Comparison of ENCODE assay signal across 11 mouse cellular contexts in genomic region chr4:32923891-32924294, GRCm38 (mm10). TPM values are rescaled to one million over a fixed set of nuclear protein-coding genes. Genes with fewer than 3 reads are reported as not detected.
DNase-seq lines count a peak whose midpoint lies in the region; ATAC-seq and TF ChIP-seq lines count a peak whose summit lies in the region.
"Had no signal": no experiment of that assay in that cellular context is flagged by ENCODE, and none has a peak within 500 bp of the region (broad histone marks: within the 10 kb centered on the region; RNA-seq: fewer than 3 reads in every experiment).

No protein-coding gene starts in this region.

- TF ChIP-seq POLR2A in brain, embryonic 14.5 days (IDR thresholded peaks at IDR 0.05; ENCODE audit: borderline replicate concordance, extremely low read depth, insufficient read depth, insufficient read length, poor library complexity, severe bottlenecking): no peak

- H3K4me1 ChIP-seq in heart, embryonic 14.5 days (ENCODE audit: control insufficient read depth in 2 of 2, insufficient read depth in 2 of 2, low read length in 2 of 2): peaks cover 11 to 23% of the 10 kb centered on the region in 2 experiments
- peaks cover 37% of the 10 kb centered on the region for H3K4me1 ChIP-seq in forebrain, embryonic 15.5 days
- peaks cover 34% of the 10 kb centered on the region for H3K4me1 ChIP-seq in midbrain, embryonic 14.5 days (ENCODE audit: control insufficient read depth, insufficient read depth, low read length)

- 40% methylated on average over 9 of the region's 9 CpGs for WGBS in heart, embryonic 14.5 days
- WGBS in forebrain, embryonic 15.5 days: 7% methylated on average over 9 of the region's 9 CpGs
- WGBS in midbrain, embryonic 14.5 days: 2% methylated on average over 9 of the region's 9 CpGs

- H3K4me2 ChIP-seq in heart, embryonic 14.5 days (ENCODE audit: low read length): peak overlapping the region; percentile 58
- H3K4me2 ChIP-seq in forebrain, embryonic 15.5 days (replicated peaks): peak overlapping the region; percentile 39
- peak overlapping the region; percentile 44 for H3K4me2 ChIP-seq in midbrain, embryonic 14.5 days (ENCODE audit: low read length)

- no peak overlapping the region for H3K4me3 ChIP-seq in heart, embryonic 14.5 days (ENCODE audit: control insufficient read depth in 1 of 2, insufficient read depth in 1 of 2, low read depth in 1 of 2, low read length in 2 of 2)
- H3K4me3 ChIP-seq in forebrain, embryonic 15.5 days: no peak overlapping the region
- H3K4me3 ChIP-seq in midbrain, embryonic 14.5 days (replicated peaks; ENCODE audit: low read depth, low read length): no peak overlapping the region

- no peak overlapping the region for H3K27ac ChIP-seq in heart, embryonic 14.5 days (replicated peaks in 1 of 2; ENCODE audit: control insufficient read depth in 1 of 2, insufficient read depth in 1 of 2, low read depth in 2 of 2, low read length in 2 of 2)
- peak overlapping the region; percentile 98 for H3K27ac ChIP-seq in forebrain, embryonic 15.5 days (replicated peaks)
- peak overlapping the region; percentile 93 for H3K27ac ChIP-seq in midbrain, embryonic 14.5 days (replicated peaks; ENCODE audit: low read depth, low read length)

- no peak overlapping the region for H3K9ac ChIP-seq in heart, embryonic 14.5 days (ENCODE audit: low read length)
- no peak overlapping the region for H3K9ac ChIP-seq in forebrain, embryonic 15.5 days (replicated peaks)
- H3K9ac ChIP-seq in midbrain, embryonic 14.5 days (replicated peaks; ENCODE audit: low read length): no peak overlapping the region; the same call in 1 of the 2 replicates

- no peaks in the 10 kb centered on the region for H3K9me3 ChIP-seq in heart, embryonic 14.5 days (ENCODE audit: control insufficient read depth, low read length)
- H3K9me3 ChIP-seq in forebrain, embryonic 15.5 days: no peaks in the 10 kb centered on the region
- H3K9me3 ChIP-seq in midbrain, embryonic 14.5 days (ENCODE audit: control insufficient read depth, low read length): no peaks in the 10 kb centered on the region

- no peaks in the 10 kb centered on the region for H3K36me3 ChIP-seq in heart, embryonic 14.5 days (ENCODE audit: control insufficient read depth, insufficient read depth, low read length)
- H3K36me3 ChIP-seq in forebrain, embryonic 15.5 days: no peaks in the 10 kb centered on the region
- no peaks in the 10 kb centered on the region for H3K36me3 ChIP-seq in midbrain, embryonic 14.5 days (ENCODE audit: control insufficient read depth, insufficient read depth, low read length)

- DNase-seq in heart, adult 9 months (ENCODE audit: low spot score in 2 of 2): no peak
- peak; percentile 85 for DNase-seq in brain, embryonic 14.5 days (ENCODE audit: low read depth)
- DNase-seq in midbrain, embryonic 14.5 days: peak; percentile 53
- no peak for DNase-seq in cerebellum, adult 8-10 months
- no peak for DNase-seq in ovary, postnatal 36 days (ENCODE audit: low spot score)
- no peak for DNase-seq in spleen, postnatal 36 days (ENCODE audit: low spot score in 2 of 2)
- DNase-seq: B cell, adult 2 months; spleen, adult 18-20 months; thymus, adult 2 months had no signal

- TF ChIP-seq CTCF in brain, embryonic 14.5 days (IDR thresholded peaks at IDR 0.05; ENCODE audit: borderline replicate concordance, extremely low read depth, insufficient read depth, insufficient read length): no peak

- ATAC-seq in heart, embryonic 14.5 days (ENCODE audit: insufficient number of reproducible peaks, insufficient read depth, low FRiP score, low read depth): no peak
- ATAC-seq in forebrain, embryonic 15.5 days (replicated peaks): peak; percentile 59
- ATAC-seq in midbrain, embryonic 14.5 days (ENCODE audit: low FRiP score, low TSS enrichment): peak; percentile 46

- no peaks in the 10 kb centered on the region for H3K27me3 ChIP-seq in heart, embryonic 14.5 days (ENCODE audit: control insufficient read depth, insufficient read depth, low read length)
- H3K27me3 ChIP-seq in forebrain, embryonic 15.5 days: no peaks in the 10 kb centered on the region
- H3K27me3 ChIP-seq in midbrain, embryonic 14.5 days (ENCODE audit: control insufficient read depth, insufficient read depth, low read length): no peaks in the 10 kb centered on the region

RNA-seq across cellular contexts. Expression of gene Ankrd6, which starts 26.7 kb away (rescaled TPM):
- 4.5 and 4.6 TPM in 2 replicates for polyA plus RNA-seq in heart, embryonic 14.5 days (2014; fragmentation: Nextera tagmentation; extraction: Ambion mirVana)
- polyA plus RNA-seq in brain, embryonic 14.5 days (2012; rRNA removed): 11.6 and 19.1 TPM in 2 replicates
- polyA plus RNA-seq in forebrain, embryonic 15.5 days (2015; fragmentation: Nextera tagmentation; extraction: Ambion mirVana): 35.9 and 36.0 TPM in 2 replicates
- polyA plus RNA-seq in midbrain, embryonic 14.5 days (2014; fragmentation: Nextera tagmentation; extraction: Ambion mirVana): 25.4 and 31.3 TPM in 2 replicates

RNA-seq across cellular contexts. Expression of gene Rragd, which starts 58.9 kb away (rescaled TPM):
- polyA plus RNA-seq in heart, embryonic 14.5 days (2014; fragmentation: Nextera tagmentation; extraction: Ambion mirVana): 53.2 and 54.8 TPM in 2 replicates
- 20.4 and 27.0 TPM in 2 replicates for polyA plus RNA-seq in brain, embryonic 14.5 days (2012; rRNA removed)
- polyA plus RNA-seq in forebrain, embryonic 15.5 days (2015; fragmentation: Nextera tagmentation; extraction: Ambion mirVana): 23.7 and 26.6 TPM in 2 replicates
- 29.1 and 34.4 TPM in 2 replicates for polyA plus RNA-seq in midbrain, embryonic 14.5 days (2014; fragmentation: Nextera tagmentation; extraction: Ambion mirVana)

Comparison
In these comparisons a context has a peak if more than half of its experiments do, and no peak if none do; other contexts are left out.
1. H3K27ac ChIP-seq: peak in forebrain, embryonic 15.5 days (single experiment) and midbrain, embryonic 14.5 days (single experiment); none in heart, embryonic 14.5 days (0 of 2).
2. DNase-seq: peak in brain, embryonic 14.5 days (single experiment) and midbrain, embryonic 14.5 days (single experiment); none in heart, adult 9 months (0 of 2), cerebellum, adult 8-10 months (single experiment), ovary, postnatal 36 days (single experiment) and spleen, postnatal 36 days (0 of 2).
3. Peak in every context shown above with its lines, with median percentiles within 50 percentile points of each other: H3K4me2 ChIP-seq.